Mouse (Mus musculus) liver, embryonic 12.5 days (tissue): ENCODE results near the gene Creb3l4. TPM values are rescaled to one million over a fixed set of nuclear protein-coding genes. Genes with fewer than 3 reads are reported as not detected.

Experiments used
- ATAC-seq: fragments of 200-750 bp; cut with Nextera tagmentation; 2 replicates; pipeline ENCODE4 v1.8.0; 2017; ENCODE audit warnings: moderate number of reproducible peaks, mild to moderate bottlenecking, moderate library complexity
- H3K27ac ChIP-seq: fragments of 300-500 bp; sonication (generic); 2 replicates; pipeline ENCODE4 v1.5.1; 2016; ENCODE audit warnings: mild to moderate bottlenecking
- H3K27me3 ChIP-seq: fragments of 300-500 bp; sonication (generic); replicated peaks from 2 replicates; pipeline ENCODE4 v1.6.1; 2016; ENCODE audit warnings: mild to moderate bottlenecking, moderate library complexity
- H3K36me3 ChIP-seq: fragments of 300-500 bp; sonication (generic); 2 replicates; pipeline ENCODE4 v1.6.1; 2016; ENCODE audit warnings: mild to moderate bottlenecking, moderate library complexity
- H3K4me1 ChIP-seq: fragments of 300-500 bp; sonication (generic); 2 replicates; pipeline ENCODE4 v1.6.1; 2016
- H3K4me2 ChIP-seq: fragments of 300-500 bp; sonication (generic); 2 replicates; pipeline ENCODE4 v1.6.1; 2016; ENCODE audit warnings: mild to moderate bottlenecking, moderate library complexity
- H3K4me3 ChIP-seq: fragments of 300-500 bp; sonication (generic); 2 replicates; pipeline ENCODE4 v1.5.1; 2016; ENCODE audit warnings: mild to moderate bottlenecking, moderate library complexity
- H3K9ac ChIP-seq: fragments of 300-500 bp; sonication (generic); 2 replicates; pipeline ENCODE4 v1.6.1; 2016; ENCODE audit warnings: mild to moderate bottlenecking, moderate library complexity
- H3K9me3 ChIP-seq: fragments of 300-500 bp; sonication (generic); replicated peaks from 2 replicates; pipeline ENCODE4 v1.6.1; 2016; ENCODE audit warnings: mild to moderate bottlenecking, moderate library complexity
- WGBS: fragments of 180-500 bp; shearing (Covaris S2); methylation state at CpG from one replicate; pipeline ENCODE4 v1.1.7; 2016; ENCODE audit not compliant: insufficient replicate concordance; 5-methylcytosine and 5-hydroxymethylcytosine counted together
- polyA plus RNA-seq: library from polyadenylated mRNA; unstranded; fragments of >200 nt; fragmentation: Nextera tagmentation; extraction: Ambion mirVana; gene quantifications from 2 replicates; pipeline ENCODE4 v1.2.1, GENCODE M21; 2016

The Creb3l4 gene
- polyA plus RNA-seq, 1 experiment from 2014 or later, result 0.56 TPM

DNA sequence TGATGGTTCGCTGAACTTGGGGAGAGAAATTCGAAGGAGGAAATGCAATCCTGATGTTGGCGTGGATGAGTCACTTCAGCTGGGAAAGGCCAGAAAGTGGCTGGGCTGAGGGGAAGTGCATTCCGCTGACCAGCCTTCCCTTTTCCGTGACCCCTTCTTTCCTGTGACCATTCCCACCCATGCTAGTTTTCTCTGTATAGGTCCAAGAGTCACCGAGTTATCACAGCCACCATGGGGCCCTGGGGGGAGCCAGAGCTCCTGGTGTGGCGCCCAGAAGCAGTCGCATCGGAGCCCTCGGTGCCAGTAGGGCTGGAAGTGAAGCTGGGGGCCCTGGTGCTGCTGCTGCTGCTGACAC lies 5.4 kb upstream of the Creb3l4 start:
- ATAC-seq, result no peak
- Histone ChIP-seq H3K4me2 (peak overlapping the region; percentile 90), H3K27ac (peak overlapping the region; percentile 82), H3K9me3 (no peaks in the 10 kb centered on the region), H3K4me3 (peak overlapping the region; percentile 72), H3K9ac (peak overlapping the region; percentile 78), H3K36me3 (peaks cover 16% of the 10 kb centered on the region), H3K4me1 (peaks cover 40% of the 10 kb centered on the region), H3K27me3 (no peaks in the 10 kb centered on the region)
- 2% methylated on average over 10 of the region's 10 CpGs for WGBS

DNA sequence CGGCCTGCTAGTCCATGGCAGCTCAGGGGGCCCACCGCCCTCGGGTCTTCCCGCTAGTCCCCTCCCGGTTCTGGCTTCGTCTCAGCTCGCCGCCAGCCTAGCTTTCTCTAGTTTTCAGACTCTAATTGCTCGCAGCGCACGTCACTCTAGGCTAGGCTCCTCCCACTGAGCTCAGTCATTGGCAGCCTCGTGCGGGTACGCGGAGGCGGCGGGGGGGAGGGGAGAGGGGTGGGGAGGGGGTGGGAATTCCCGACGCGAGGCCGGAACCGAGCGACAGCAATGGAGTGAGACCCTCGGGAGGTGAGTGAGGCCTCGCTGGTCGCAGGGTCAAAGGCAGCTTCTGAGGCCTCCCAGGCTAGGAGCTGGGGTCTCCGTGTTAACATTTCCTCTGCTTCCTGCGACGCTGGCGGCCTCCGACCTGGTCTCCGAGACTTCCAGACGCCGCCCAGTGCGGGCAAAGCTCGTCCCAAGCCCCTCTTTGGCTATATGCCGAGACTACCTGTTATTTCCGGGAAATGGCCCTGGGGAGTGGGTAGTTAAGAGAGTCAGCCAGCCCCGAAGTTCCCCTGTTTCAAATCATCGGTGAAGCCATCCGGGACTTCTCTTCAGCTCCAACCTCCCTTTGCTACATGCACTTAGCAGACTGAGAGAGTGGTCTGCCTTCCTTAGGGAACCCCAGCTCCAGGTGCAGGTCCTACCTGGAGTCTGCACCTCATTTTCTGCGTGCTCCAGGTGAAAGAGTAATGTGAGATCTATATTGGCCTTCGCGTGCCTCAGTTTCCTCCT lies 4.8 kb upstream of the Creb3l4 start, which contains the start of gene Slc39a1:
Gene Slc39a1, plus strand, starts transcription at position 213 of the 786 bp plus-strand sequence.
- Histone ChIP-seq H3K27me3 (no peaks in the 10 kb centered on the region), H3K4me3 (peak within 1 kb of the TSS; percentile 72), H3K36me3 (peaks cover 16% of the 10 kb centered on the region), H3K9ac (peak within 1 kb of the TSS; percentile 78), H3K4me2 (peak within 1 kb of the TSS; percentile 90), H3K9me3 (no peaks in the 10 kb centered on the region), H3K27ac (peak within 1 kb of the TSS; percentile 82), H3K4me1 (peaks cover 41% of the 10 kb centered on the region)
- peak; percentile 90 for ATAC-seq
- WGBS, result 1% methylated on average over 44 of the region's 44 CpGs

DNA sequence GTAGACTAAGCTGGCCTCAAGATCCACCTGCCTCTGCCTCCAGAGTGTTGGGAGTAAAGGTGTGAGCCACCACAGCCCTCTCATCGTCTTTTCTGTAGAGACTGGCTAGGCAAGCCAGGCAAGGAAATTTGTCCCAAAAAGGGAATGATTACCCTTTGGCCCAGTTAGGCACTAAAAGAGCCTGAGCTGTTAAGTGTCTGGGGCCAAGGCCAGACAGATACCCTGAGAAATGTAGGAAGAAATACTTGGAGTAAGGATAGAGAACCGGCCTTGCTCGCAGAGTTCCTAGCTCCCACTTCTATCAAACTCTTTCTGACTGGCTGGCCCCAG lies 4.3 kb upstream of the Creb3l4 start:
- H3K27ac ChIP-seq, result peak overlapping the region; percentile 82
- H3K4me1 ChIP-seq, result peaks cover 46% of the 10 kb centered on the region
- peak overlapping the region; percentile 90 for H3K4me2 ChIP-seq
- WGBS, result 4% methylated on average over 3 of the region's 3 CpGs
- peak overlapping the region; percentile 72 for H3K4me3 ChIP-seq
- peaks cover 16% of the 10 kb centered on the region for H3K36me3 ChIP-seq
- ATAC-seq, result peak; percentile 29
- H3K27me3 ChIP-seq, result no peaks in the 10 kb centered on the region
- peak overlapping the region; percentile 78 for H3K9ac ChIP-seq
- no peaks in the 10 kb centered on the region for H3K9me3 ChIP-seq

DNA sequence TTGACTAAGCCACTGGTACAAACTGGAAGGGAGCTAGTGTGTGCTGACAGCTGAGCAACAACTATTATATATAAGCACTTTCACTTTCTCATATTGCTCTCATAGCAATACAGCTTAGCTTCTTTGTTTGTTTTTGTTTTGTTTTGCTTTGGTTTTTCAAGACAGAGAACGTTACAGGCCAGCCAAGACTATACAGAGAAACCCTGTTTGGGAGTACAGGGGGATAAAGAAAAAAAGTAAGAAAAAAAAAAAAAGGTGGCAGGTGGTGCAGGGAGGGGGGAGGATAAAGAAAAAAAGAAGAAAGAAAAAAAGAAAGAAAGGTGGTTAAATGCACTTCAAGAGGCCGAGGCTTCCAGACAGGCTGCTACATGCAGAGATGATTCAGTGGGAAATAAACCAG lies 2.1 kb upstream of the Creb3l4 start:
- no peaks in the 10 kb centered on the region for H3K27me3 ChIP-seq
- H3K4me2 ChIP-seq, result no peak overlapping the region
- no peak overlapping the region for H3K9ac ChIP-seq
- no peaks in the 10 kb centered on the region for H3K9me3 ChIP-seq
- peaks cover 61% of the 10 kb centered on the region for H3K4me1 ChIP-seq
- peaks cover 2% of the 10 kb centered on the region; the same call in 1 of the 2 replicates for H3K36me3 ChIP-seq
- H3K27ac ChIP-seq, result no peak overlapping the region
- WGBS, result 67% methylated on average over 2 of the region's 2 CpGs
- no peak overlapping the region for H3K4me3 ChIP-seq
- no peak for ATAC-seq

DNA sequence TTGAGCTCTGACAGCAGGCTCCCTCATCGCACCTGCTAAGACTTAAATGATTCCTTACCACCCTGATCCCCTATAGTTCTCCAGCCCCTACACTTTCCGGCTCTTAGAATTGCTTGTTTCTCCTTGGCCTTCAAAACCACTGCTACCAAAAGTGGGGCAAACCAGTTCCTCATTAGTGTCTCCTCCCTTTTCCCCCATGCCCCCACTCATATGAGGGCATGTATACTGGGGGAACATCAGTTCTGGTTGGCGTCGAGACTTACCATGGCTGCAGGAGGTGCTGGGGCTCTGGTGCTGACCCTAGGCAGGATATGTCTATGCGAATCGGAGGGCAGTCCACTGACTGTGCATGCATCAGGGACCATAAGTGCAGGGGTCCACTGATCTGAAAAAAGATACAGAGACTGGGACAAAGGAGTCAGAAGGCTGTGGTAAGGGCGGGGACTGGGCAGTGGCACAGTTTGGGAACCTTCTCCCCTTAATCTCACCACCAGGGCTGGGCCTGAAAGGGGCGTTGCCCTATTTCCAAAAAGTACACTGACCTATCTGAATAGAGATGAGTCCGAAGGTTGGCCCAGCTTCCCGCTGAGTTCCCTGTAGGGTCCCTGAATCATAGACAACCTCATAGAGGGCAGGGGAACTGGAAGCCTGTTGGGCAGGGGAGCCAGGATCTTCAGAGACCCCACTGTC lies 1.5 kb downstream of the Creb3l4 start:
- WGBS, result 70% methylated on average over 10 of the region's 10 CpGs
- Histone ChIP-seq H3K36me3 (peaks cover 3% of the 10 kb centered on the region), H3K4me3 (no peak overlapping the region), H3K27me3 (no peaks in the 10 kb centered on the region), H3K9me3 (no peaks in the 10 kb centered on the region), H3K4me2 (no peak overlapping the region), H3K27ac (no peak overlapping the region), H3K9ac (no peak overlapping the region), H3K4me1 (peaks cover 38% of the 10 kb centered on the region)
- 0 out of 2 replicates have a peak, but pooled peaks have one; percentile 30 for ATAC-seq

DNA sequence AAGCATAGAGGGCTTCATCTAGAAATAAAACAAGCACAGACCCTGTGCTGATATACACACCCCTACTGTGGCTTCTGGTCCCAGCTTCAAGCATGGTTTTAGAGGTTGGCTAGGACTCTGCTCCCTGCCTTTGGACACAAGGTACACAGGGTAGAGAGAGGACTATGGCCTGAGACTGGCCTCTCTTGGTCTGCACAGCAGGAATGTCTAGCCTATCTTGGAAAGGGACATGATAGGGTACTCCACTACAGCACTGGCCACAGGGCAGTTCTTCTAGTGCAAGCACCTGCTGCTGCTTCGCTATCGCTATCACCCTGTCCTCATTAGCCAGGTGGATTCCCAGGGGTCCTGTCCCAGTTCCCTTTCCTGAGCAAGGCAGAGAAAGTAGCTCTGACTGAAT lies 2.1 kb downstream of the Creb3l4 start:
- no peak overlapping the region for H3K4me2 ChIP-seq
- H3K27me3 ChIP-seq, result no peaks in the 10 kb centered on the region
- H3K36me3 ChIP-seq, result peaks cover 7% of the 10 kb centered on the region
- no peak overlapping the region for H3K9ac ChIP-seq
- no peak for ATAC-seq
- no peak overlapping the region for H3K27ac ChIP-seq
- H3K4me1 ChIP-seq, result peaks cover 35% of the 10 kb centered on the region
- no peak overlapping the region for H3K4me3 ChIP-seq
- WGBS, result 82% methylated on average over 2 of the region's 2 CpGs
- no peaks in the 10 kb centered on the region for H3K9me3 ChIP-seq

DNA sequence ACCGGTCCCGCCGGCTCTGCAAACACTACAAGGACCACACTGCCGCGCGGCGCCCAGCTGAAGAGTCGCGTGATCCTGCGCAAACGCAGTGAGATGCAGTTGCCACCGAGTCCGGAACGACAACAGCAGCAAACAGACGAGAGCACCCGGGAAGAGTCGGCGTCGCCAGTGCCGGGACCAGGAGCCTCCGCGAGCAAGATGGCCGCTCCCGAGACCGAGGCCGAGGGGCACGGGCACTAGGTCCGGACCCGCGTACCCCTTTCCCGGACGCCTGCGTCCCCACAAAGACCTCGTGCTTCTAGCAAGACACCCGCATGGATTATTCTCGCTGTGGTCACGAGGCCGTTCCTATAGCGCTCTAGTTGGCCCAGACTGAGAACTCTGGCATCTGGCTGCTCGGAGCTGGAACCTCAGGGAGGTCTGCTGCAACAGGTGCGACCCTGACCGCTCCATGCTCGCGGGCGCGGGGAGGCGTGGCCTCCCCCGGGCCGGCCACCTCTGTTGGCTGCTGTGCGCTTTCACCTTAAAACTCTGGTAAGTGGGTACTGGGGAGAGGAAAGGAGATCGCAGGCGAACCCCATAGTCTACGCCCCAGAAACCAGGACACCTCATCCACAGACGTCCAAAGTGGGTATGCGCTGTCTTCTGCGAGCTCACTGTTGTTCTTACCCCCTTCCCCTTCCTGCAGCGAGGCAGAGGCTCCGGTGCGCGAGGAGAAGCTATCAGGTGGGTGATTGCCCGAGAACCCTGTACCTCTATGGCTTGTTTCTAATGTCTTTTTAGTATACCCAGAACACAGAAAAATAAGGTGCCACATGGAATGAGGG lies 11.6 kb downstream of the Creb3l4 start, which contains the start of gene Jtb:
Gene Jtb, plus strand, starts transcription at position 91 of the 827 bp plus-strand sequence.
- H3K9me3 ChIP-seq, result 0 out of 2 replicates have a peak, but pooled peaks cover 3% of the 10 kb centered on the region
- H3K4me2 ChIP-seq, result peak within 1 kb of the TSS; percentile 88
- peak within 1 kb of the TSS; percentile 83 for H3K4me3 ChIP-seq
- H3K36me3 ChIP-seq, result peaks cover 39% of the 10 kb centered on the region
- ATAC-seq, result peak; percentile 95
- H3K27ac ChIP-seq, result peak within 1 kb of the TSS; percentile 88
- under 1% methylated on average over 61 of the region's 61 CpGs for WGBS
- H3K27me3 ChIP-seq, result no peaks in the 10 kb centered on the region
- H3K4me1 ChIP-seq, result peaks cover 18% of the 10 kb centered on the region
- H3K9ac ChIP-seq, result peak within 1 kb of the TSS; percentile 84

DNA sequence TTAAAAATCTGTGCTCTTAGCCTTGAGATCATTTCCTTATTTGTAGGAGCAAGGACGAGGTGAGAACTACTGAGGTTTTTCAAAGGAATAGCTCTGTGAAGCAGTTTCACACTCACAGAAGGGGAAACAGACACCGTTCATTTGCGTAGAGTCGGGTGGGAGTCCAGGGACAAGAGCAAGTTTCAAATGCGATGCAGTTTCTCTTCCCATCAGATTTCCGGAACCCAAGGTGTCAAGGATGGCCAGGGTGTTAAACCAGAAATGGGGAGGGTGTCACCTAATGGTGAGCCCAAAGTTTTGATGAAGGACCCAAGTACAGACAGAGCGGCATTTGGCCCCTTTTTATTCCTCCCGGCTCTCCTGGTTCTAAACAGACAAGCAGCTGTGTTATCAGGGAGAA lies 12.2 kb downstream of the Creb3l4 start:
- 0 out of 2 replicates have a peak, but pooled peaks cover 3% of the 10 kb centered on the region for H3K9me3 ChIP-seq
- peak overlapping the region; percentile 88 for H3K4me2 ChIP-seq
- WGBS, result 10% methylated on average over 8 of the region's 8 CpGs
- ATAC-seq, result no peak
- H3K9ac ChIP-seq, result peak overlapping the region; percentile 84
- H3K27me3 ChIP-seq, result no peaks in the 10 kb centered on the region
- H3K4me1 ChIP-seq, result peaks cover 18% of the 10 kb centered on the region
- peak overlapping the region; percentile 88; the same call in 1 of the 2 replicates for H3K27ac ChIP-seq
- H3K4me3 ChIP-seq, result peak overlapping the region; percentile 83
- H3K36me3 ChIP-seq, result peaks cover 33% of the 10 kb centered on the region

DNA sequence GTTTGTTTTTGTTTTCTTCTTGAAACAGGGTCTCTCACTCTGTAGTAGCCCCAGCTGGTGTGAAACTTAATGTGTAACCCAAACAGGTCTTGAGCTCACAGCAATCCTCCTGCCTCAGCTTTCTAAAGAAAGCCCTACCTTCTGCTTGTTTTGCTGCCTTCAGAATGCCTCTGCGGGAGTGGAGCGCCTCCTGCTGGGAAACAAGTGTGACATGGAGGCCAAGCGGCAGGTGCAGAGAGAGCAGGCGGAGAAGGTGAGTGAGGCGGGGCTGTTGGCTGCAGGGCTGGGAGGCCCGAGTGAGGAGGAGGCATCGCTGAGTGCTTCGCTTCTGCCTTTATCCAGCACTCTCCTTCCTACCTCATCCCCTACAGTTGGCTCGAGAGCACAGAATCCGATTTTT lies 19.0 kb downstream of the Creb3l4 start:
- 76% methylated on average over 10 of the region's 10 CpGs for WGBS

DNA sequence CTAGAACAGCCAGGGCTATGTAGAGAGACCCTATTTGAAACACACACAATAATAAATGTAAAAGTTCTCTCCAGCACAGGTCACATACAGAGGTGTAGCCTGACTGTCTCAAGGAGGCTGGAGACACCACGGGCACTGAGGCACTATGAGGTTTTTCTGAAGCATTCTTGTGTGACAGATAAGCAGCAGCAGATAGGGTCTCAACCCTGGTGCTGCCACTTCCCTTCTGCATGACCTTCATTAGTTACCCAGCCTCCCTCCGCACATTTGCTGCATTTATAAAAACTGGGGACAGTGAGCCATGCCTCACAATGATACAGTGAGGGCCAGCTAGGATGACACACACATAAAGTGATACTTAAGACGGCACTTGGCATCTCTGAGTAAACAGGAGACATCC lies 20.4 kb downstream of the Creb3l4 start:
- H3K36me3 ChIP-seq, result peaks cover 15% of the 10 kb centered on the region
- H3K4me3 ChIP-seq, result no peak overlapping the region
- H3K4me2 ChIP-seq, result no peak overlapping the region
- 31% methylated on average over 3 of the region's 3 CpGs for WGBS
- H3K27ac ChIP-seq, result no peak overlapping the region
- H3K4me1 ChIP-seq, result peaks cover 37% of the 10 kb centered on the region
- H3K9ac ChIP-seq, result no peak overlapping the region
- ATAC-seq, result no peak
- H3K9me3 ChIP-seq, result no peaks in the 10 kb centered on the region
- 0 out of 2 replicates have a peak, but pooled peaks cover 13% of the 10 kb centered on the region for H3K27me3 ChIP-seq

More for the DNA sequence above, 19.0 kb downstream of the Creb3l4 start:
- ATAC-seq, result no peak
- no peak overlapping the region for H3K4me3 ChIP-seq
- H3K27ac ChIP-seq, result no peak overlapping the region
- H3K27me3 ChIP-seq, result 0 out of 2 replicates have a peak, but pooled peaks cover 7% of the 10 kb centered on the region
- H3K4me2 ChIP-seq, result no peak overlapping the region
- peaks cover 15% of the 10 kb centered on the region for H3K36me3 ChIP-seq
- H3K4me1 ChIP-seq, result peaks cover 37% of the 10 kb centered on the region
- 0 out of 2 replicates have a peak, but pooled peaks cover 3% of the 10 kb centered on the region for H3K9me3 ChIP-seq
- H3K9ac ChIP-seq, result no peak overlapping the region

DNA sequence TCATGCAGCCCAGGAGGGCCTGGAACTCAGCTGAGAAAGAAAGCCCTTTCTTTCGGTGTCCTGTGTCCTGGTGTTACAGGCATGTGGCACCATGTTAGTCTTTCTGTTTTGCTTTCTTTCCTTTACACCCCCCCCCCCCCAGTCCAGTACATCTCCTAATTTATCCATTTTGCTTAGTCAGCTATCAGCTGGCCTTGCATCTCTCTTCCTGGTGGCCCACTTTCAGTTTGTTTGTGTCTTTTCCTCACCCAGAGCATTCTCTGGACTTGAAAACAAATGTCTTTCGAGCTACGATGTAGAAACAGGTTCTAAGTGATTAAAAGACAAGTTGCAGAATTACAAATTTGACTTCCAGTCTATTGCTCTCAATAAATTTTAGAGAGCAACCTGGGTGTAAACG lies 20.9 kb downstream of the Creb3l4 start:
- H3K27ac ChIP-seq, result no peak overlapping the region
- H3K9me3 ChIP-seq, result no peaks in the 10 kb centered on the region
- peaks cover 37% of the 10 kb centered on the region for H3K4me1 ChIP-seq
- peaks cover 15% of the 10 kb centered on the region for H3K36me3 ChIP-seq
- no peak overlapping the region for H3K4me3 ChIP-seq
- H3K4me2 ChIP-seq, result peak overlapping the region; percentile 80; the same call in 1 of the 2 replicates
- 72% methylated on average over 4 of the region's 4 CpGs for WGBS
- H3K9ac ChIP-seq, result no peak overlapping the region
- 0 out of 2 replicates have a peak, but pooled peaks cover 14% of the 10 kb centered on the region for H3K27me3 ChIP-seq
- no peak for ATAC-seq
